Mouse (Mus musculus): ENCODE results near the gene Mapk1ip1. TPM values are rescaled to one million over a fixed set of nuclear protein-coding genes. Genes with fewer than 3 reads are reported as not detected.

Gene Mapk1ip1
- 16.2 and 16.8 TPM in 2 replicates for polyA plus RNA-seq (2014; fragmentation: Nextera tagmentation; extraction: Ambion mirVana)

DNA sequence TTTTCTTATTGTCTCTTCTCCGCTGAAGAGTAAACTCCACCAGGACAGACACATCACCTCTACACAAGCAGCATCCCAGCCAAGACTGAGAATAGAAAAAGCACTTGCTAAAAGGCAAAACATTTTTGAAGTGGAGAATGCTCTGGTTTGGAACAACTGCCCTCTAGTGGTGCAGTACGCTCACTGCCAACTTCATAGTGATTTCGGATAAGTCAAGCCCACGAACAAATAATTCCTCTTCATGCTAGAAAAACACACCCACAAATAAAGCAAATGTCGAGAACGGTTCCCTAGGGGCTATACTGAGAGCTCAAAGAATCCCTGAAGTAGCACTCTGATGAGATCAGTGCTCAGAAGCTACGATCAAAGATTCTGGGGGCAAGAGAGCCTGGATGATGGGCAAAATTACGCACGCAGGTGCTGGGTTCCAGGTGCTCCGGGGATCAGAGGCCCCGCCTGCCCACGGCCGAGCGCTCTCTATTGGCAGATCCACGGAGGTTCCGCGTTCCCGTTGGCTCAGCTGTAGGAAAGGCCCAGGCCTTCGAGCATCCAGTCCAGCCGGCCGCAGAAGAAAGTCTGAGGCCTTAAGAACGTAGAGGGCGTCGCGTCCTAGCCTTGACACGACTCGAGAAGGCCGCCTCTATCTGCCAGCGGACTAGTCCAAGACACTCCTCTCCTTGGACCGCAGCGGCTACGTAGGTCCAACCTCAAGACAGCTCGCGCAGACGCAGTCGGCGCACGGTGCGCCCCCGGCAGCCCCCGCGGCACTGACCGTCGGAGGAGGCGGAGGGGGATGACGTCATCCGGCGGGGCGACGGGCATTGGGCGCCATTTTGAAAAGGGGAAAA is at the start of gene Mapk1ip1, which contains the start of gene Ppp2r2d:
Mapk1ip1 (minus strand) TSS at position 730 of the 848 bp plus-strand sequence.
Ppp2r2d (plus strand) TSS at position 536 of the 848 bp plus-strand sequence.
- H3K9me3 ChIP-seq (ENCODE audit: control insufficient read depth, low read length): no peaks in the 10 kb centered on the region
- H3K36me3 ChIP-seq (ENCODE audit: control insufficient read depth, insufficient read depth, low read length): no peaks in the 10 kb centered on the region
- peak within 1 kb of the TSS; percentile 96 for H3K9ac ChIP-seq (ENCODE audit: low read length)
- no peaks in the 10 kb centered on the region for H3K27me3 ChIP-seq (ENCODE audit: control insufficient read depth, insufficient read depth, low read length)
- DNase-seq (ENCODE audit: low spot score, missing footprints): peak; percentile 99
- H3K27ac ChIP-seq (ENCODE audit: low read depth, low read length): peak within 1 kb of the TSS; percentile 89
- WGBS: under 1% methylated on average over 45 of the region's 51 CpGs
- H3K4me3 ChIP-seq (ENCODE audit: low read depth, low read length): peak within 1 kb of the TSS; percentile 80
- H3K4me2 ChIP-seq: peak within 1 kb of the TSS; percentile 88
- peak; percentile 96 for ATAC-seq (ENCODE audit: low FRiP score)
- peaks cover 31% of the 10 kb centered on the region for H3K4me1 ChIP-seq (ENCODE audit: control insufficient read depth, insufficient read depth, low read length)

- Histone ChIP-seq H3K27me3 (ENCODE audit: control insufficient read depth, insufficient read depth, low read length) (no peaks in the 10 kb centered on the region), H3K36me3 (ENCODE audit: control insufficient read depth, insufficient read depth, low read length) (peaks cover 16% of the 10 kb centered on the region; the same call in 1 of the 2 replicates), H3K4me1 (ENCODE audit: control insufficient read depth, insufficient read depth, low read length) (no peaks in the 10 kb centered on the region), H3K4me3 (ENCODE audit: low read depth, low read length) (no peak overlapping the region), H3K27ac (ENCODE audit: low read depth, low read length) (no peak overlapping the region), H3K4me2 (no peak overlapping the region), H3K9me3 (ENCODE audit: control insufficient read depth, low read length) (no peaks in the 10 kb centered on the region), H3K9ac (ENCODE audit: low read length) (no peak overlapping the region)
- ATAC-seq (ENCODE audit: low FRiP score) (no peak), DNase-seq (ENCODE audit: low spot score, missing footprints) (no peak)
- WGBS: 87% methylated on average over 12 of the region's 13 CpGs
Measured at GRCm38 (mm10) chr7:138885365-138886289, 39.6 kb upstream of the Mapk1ip1 start.

DNA sequence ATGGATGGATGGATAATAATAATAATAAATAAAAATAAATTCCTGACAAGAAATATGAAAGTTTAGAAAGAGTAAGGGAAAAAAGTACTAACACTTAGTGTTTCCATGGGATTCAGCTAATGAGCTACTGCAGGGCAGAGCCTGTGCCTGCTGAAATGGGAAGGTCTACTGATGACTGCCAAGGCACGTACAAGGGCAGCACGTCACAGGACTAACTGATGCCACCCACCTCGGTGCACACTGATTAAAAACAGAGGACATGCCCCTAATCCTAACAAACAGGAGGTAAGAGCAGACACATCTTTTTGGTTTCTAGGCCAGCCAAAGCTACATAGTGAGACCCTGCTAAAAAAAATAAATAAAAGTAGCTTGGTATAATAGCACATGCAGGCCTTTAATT is 37.7 kb upstream of the Mapk1ip1 start:
- Histone ChIP-seq H3K9me3 (ENCODE audit: control insufficient read depth, low read length) (no peaks in the 10 kb centered on the region), H3K27ac (ENCODE audit: low read depth, low read length) (no peak overlapping the region), H3K4me2 (no peak overlapping the region), H3K27me3 (ENCODE audit: control insufficient read depth, insufficient read depth, low read length) (no peaks in the 10 kb centered on the region), H3K9ac (ENCODE audit: low read length) (no peak overlapping the region), H3K4me3 (ENCODE audit: low read depth, low read length) (no peak overlapping the region), H3K36me3 (ENCODE audit: control insufficient read depth, insufficient read depth, low read length) (peaks cover 21% of the 10 kb centered on the region; the same call in 1 of the 2 replicates), H3K4me1 (ENCODE audit: control insufficient read depth, insufficient read depth, low read length) (no peaks in the 10 kb centered on the region)
- no peak for ATAC-seq (ENCODE audit: low FRiP score)
- 97% methylated on average over 3 of the region's 3 CpGs for WGBS
- DNase-seq (ENCODE audit: low spot score, missing footprints): peak; percentile 59

DNA sequence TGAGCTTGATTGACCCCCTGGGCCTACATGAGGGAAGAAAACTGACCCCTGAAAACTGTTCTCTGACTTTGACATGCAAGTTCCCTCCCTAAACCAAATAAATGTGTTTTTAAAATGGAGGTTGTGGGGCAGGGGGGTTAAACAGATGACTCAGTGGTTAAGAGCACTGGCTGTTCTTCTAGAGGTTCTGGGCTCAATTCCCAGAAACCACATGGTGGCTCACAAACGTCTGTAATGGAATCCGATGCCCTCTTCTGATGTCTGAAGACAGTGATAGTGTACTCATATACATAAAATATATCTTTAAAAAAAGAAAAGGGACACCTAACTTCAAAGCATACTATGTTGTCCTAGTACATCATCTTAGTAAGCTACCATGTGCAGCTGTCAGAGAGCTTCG is 29.0 kb upstream of the Mapk1ip1 start:
- no peaks in the 10 kb centered on the region for H3K27me3 ChIP-seq (ENCODE audit: control insufficient read depth, insufficient read depth, low read length)
- H3K27ac ChIP-seq (ENCODE audit: low read depth, low read length): no peak overlapping the region
- no peaks in the 10 kb centered on the region for H3K9me3 ChIP-seq (ENCODE audit: control insufficient read depth, low read length)
- ATAC-seq (ENCODE audit: low FRiP score): no peak
- no peaks in the 10 kb centered on the region for H3K4me1 ChIP-seq (ENCODE audit: control insufficient read depth, insufficient read depth, low read length)
- H3K36me3 ChIP-seq (ENCODE audit: control insufficient read depth, insufficient read depth, low read length): peaks cover 20% of the 10 kb centered on the region
- DNase-seq (ENCODE audit: low spot score, missing footprints): no peak
- no peak overlapping the region for H3K4me2 ChIP-seq
- no peak overlapping the region for H3K9ac ChIP-seq (ENCODE audit: low read length)
- H3K4me3 ChIP-seq (ENCODE audit: low read depth, low read length): no peak overlapping the region
- 94% methylated on average over 3 of the region's 3 CpGs for WGBS

GRCm38 (mm10) chr7:138872956-138873355 is 26.9 kb upstream of the Mapk1ip1 start:
- DNase-seq (ENCODE audit: low spot score, missing footprints) (no peak), ATAC-seq (ENCODE audit: low FRiP score) (no peak)
- H3K4me2 ChIP-seq: no peak overlapping the region
- no peaks in the 10 kb centered on the region for H3K27me3 ChIP-seq (ENCODE audit: control insufficient read depth, insufficient read depth, low read length)
- 97% methylated on average over 3 of the region's 3 CpGs for WGBS
- no peak overlapping the region for H3K9ac ChIP-seq (ENCODE audit: low read length)
- H3K4me1 ChIP-seq (ENCODE audit: control insufficient read depth, insufficient read depth, low read length): no peaks in the 10 kb centered on the region
- H3K4me3 ChIP-seq (ENCODE audit: low read depth, low read length): no peak overlapping the region
- no peaks in the 10 kb centered on the region for H3K9me3 ChIP-seq (ENCODE audit: control insufficient read depth, low read length)
- H3K27ac ChIP-seq (ENCODE audit: low read depth, low read length): no peak overlapping the region
- peaks cover 21% of the 10 kb centered on the region for H3K36me3 ChIP-seq (ENCODE audit: control insufficient read depth, insufficient read depth, low read length)

- 88% methylated on average over 4 of the region's 4 CpGs for WGBS
- DNase-seq (ENCODE audit: low spot score, missing footprints): peak; percentile 71
- ATAC-seq (ENCODE audit: low FRiP score): no peak
- H3K27ac ChIP-seq (ENCODE audit: low read depth, low read length): no peak overlapping the region
- H3K36me3 ChIP-seq (ENCODE audit: control insufficient read depth, insufficient read depth, low read length): peaks cover 5% of the 10 kb centered on the region
- H3K4me3 ChIP-seq (ENCODE audit: low read depth, low read length): no peak overlapping the region
- H3K4me1 ChIP-seq (ENCODE audit: control insufficient read depth, insufficient read depth, low read length): no peaks in the 10 kb centered on the region
- H3K9me3 ChIP-seq (ENCODE audit: control insufficient read depth, low read length): no peaks in the 10 kb centered on the region
- no peak overlapping the region for H3K9ac ChIP-seq (ENCODE audit: low read length)
- no peaks in the 10 kb centered on the region for H3K27me3 ChIP-seq (ENCODE audit: control insufficient read depth, insufficient read depth, low read length)
- no peak overlapping the region for H3K4me2 ChIP-seq
Measured at GRCm38 (mm10) chr7:138868316-138868715, 22.2 kb upstream of the Mapk1ip1 start.

- H3K4me1 ChIP-seq (ENCODE audit: control insufficient read depth, insufficient read depth, low read length): no peaks in the 10 kb centered on the region
- no peak overlapping the region for H3K9ac ChIP-seq (ENCODE audit: low read length)
- no peaks in the 10 kb centered on the region for H3K27me3 ChIP-seq (ENCODE audit: control insufficient read depth, insufficient read depth, low read length)
- no peak overlapping the region for H3K27ac ChIP-seq (ENCODE audit: low read depth, low read length)
- H3K4me3 ChIP-seq (ENCODE audit: low read depth, low read length): no peak overlapping the region
- ATAC-seq (ENCODE audit: low FRiP score): no peak
- DNase-seq (ENCODE audit: low spot score, missing footprints): peak; percentile 75
- WGBS: 85% methylated on average over 6 of the region's 6 CpGs
- no peak overlapping the region for H3K4me2 ChIP-seq
- no peaks in the 10 kb centered on the region for H3K9me3 ChIP-seq (ENCODE audit: control insufficient read depth, low read length)
- H3K36me3 ChIP-seq (ENCODE audit: control insufficient read depth, insufficient read depth, low read length): peaks cover 5% of the 10 kb centered on the region
Measured at GRCm38 (mm10) chr7:138867286-138867685, 21.2 kb upstream of the Mapk1ip1 start.

DNA sequence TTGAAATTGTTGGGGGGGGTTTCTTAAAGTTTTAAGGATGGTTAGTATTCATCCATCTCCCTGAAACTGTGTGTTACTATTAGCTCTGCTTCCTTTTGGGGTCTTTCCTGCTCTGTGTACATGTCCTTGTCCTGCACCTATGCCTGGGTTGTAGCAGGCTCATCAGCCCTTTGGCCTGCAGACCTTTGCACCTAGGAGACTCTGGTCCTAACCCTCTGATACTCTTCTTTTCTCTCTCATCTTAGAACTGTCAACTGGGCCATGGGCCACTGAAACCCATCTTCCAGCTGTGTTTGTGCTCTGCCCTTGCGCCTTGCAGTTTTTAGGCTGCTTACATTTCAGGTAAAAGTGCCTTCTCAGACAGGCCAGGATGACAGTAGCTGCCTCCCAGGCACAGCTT is 18.7 kb upstream of the Mapk1ip1 start:
- DNase-seq (ENCODE audit: low spot score, missing footprints) (no peak), ATAC-seq (ENCODE audit: low FRiP score) (no peak)
- WGBS: 88% methylated on average over 1 of the region's 1 CpGs
- H3K9ac ChIP-seq (ENCODE audit: low read length): no peak overlapping the region
- no peaks in the 10 kb centered on the region for H3K4me1 ChIP-seq (ENCODE audit: control insufficient read depth, insufficient read depth, low read length)
- H3K4me2 ChIP-seq: no peak overlapping the region
- H3K27ac ChIP-seq (ENCODE audit: low read depth, low read length): no peak overlapping the region
- H3K4me3 ChIP-seq (ENCODE audit: low read depth, low read length): no peak overlapping the region
- H3K9me3 ChIP-seq (ENCODE audit: control insufficient read depth, low read length): no peaks in the 10 kb centered on the region
- peaks cover 2% of the 10 kb centered on the region; the same call in 1 of the 2 replicates for H3K36me3 ChIP-seq (ENCODE audit: control insufficient read depth, insufficient read depth, low read length)
- H3K27me3 ChIP-seq (ENCODE audit: control insufficient read depth, insufficient read depth, low read length): no peaks in the 10 kb centered on the region

All from midbrain, embryonic 11.5 days (tissue).